Mouse (Mus musculus) heart, adult 11 months (tissue): ENCODE data around the gene Eif5a.

ENCODE experiments used
- DNase-seq: peaks from one replicate; pipeline ENCODE4 v3.0.0; 2022

Eif5a gene

DNA sequence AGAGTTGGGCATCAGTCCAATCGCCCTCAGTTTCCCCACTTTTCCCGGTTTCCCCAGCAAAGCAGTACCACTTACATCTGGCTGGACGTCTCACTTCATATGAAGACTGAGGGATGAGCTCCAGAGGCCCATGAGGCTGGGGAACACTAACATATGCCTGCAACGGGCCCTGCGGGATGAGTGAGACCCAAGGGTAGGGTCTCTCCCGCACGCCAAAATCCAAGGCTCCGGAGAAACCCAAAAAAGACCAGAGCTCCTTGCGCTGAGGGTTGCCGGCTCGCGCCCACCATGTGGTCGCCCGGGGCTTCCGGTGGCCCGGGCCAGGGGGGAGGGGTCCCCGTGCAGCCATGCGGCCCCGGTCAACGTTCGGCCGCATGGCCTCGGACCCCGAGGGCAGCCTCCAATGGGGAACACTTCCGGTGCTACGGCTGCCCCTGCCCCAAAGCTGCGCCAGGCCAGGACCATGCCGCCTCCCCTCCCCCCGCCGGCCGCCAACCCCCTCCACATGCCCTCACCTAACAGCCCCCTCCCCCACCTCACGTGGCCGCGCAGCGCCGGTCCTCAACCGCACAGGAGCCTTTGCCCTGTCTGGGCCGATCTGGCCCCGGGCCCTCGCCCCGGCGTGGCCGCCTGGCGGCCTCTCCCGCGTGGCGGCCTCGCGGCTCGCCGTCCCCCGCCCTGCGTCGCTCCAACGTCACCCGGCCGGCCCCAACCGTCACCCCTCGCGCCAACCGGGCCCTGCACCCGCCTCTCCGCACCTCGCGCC, 1.3 kb downstream of the Eif5a start:
- peak; percentile 98 for DNase-seq

DNA sequence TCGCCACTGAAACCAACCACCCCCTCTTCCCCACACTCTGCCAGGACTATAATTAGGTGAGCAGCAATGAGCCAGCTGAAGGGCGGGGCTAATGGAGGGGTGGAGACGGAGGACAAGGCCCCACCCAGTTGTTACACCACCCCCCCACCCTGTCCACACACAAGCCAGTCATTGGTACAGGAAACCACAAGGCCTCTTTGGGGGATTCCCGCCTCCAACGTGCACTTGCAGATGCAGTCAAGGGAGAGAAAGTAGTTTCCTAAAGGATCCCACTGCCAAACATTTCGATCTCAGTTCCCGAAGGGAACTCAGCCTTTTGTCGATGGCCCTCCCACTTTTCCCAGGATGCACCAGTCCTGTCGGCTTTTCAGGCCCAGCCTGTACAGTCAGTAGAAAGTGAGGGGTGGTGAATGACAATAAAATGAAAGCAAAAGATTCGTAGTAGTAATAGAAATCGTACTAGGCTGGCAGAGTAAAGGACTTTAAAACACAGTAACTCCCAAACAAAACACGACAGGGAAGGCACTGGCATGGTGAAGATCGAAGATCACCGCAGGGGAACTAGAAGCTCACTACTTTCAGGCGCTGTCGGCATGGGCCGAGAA, 2.0 kb downstream of the Eif5a start:
- peak; percentile 99 for DNase-seq

DNA sequence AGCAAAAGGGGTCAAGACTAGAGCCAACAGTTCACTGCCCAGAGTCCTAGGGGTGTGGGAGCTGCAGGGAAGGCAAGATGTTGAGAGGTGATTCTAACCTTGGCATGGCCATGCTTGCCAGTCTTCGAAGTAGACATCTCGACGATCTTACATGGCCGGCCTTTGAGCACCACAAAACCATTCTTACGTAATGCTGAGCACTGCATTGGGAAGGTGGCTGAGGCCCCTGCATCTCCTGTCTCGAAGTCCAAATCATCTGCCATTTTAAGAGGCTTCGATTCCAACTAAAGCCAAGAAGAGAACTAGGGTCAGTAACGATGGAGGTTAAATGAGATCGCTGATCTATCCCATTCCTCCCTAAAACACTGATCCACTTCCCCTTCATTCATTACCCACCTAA, 2.7 kb downstream of the Eif5a start:
- DNase-seq: peak; percentile 90

DNA sequence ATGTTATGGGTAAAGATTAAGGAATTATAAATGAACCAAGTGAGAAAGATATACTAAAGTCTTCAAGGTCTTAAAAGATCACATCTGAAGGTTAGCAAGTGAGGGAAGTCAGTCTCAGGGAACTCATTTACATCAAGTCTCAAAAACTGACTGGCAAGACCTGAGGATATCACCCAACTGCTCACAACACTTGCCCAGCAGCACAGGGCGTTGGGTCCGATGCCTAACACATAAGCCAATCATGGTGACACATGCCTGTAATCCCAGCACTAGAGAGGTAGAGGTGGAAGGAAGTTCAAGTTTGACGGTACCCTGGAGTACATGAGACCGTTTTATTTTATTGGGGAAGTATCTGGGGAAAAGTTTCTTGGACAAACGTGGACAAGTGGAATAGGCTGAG, 3.6 kb downstream of the Eif5a start:
- DNase-seq: no peak

DNA sequence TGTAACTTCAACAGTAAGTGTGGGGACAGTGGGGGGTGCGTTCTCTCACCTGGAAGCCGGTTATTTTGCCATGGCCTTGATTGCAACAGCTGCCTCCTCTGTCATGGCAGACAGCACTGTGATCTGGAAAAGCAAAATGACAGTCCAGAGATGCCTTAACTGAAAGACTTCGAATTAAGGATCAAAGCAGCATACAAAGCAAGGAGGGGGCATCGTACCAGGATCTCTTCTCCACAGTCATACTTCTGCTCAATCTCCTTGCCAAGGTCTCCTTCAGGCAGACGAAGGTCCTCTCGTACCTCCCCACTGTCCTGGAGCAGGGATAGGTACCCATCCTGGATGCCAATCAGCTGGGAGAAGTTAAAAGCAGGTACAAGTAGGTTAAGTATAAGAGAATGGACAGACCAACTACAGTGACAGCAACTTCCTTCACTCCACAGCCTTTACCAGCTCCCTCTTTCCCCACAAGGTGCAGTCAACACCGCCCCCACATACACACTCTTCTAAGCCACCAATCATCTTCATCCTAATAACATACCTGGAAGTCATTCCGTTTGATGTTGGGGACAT, 4.3 kb downstream of the Eif5a start:
- peak; percentile 76 for DNase-seq

DNA sequence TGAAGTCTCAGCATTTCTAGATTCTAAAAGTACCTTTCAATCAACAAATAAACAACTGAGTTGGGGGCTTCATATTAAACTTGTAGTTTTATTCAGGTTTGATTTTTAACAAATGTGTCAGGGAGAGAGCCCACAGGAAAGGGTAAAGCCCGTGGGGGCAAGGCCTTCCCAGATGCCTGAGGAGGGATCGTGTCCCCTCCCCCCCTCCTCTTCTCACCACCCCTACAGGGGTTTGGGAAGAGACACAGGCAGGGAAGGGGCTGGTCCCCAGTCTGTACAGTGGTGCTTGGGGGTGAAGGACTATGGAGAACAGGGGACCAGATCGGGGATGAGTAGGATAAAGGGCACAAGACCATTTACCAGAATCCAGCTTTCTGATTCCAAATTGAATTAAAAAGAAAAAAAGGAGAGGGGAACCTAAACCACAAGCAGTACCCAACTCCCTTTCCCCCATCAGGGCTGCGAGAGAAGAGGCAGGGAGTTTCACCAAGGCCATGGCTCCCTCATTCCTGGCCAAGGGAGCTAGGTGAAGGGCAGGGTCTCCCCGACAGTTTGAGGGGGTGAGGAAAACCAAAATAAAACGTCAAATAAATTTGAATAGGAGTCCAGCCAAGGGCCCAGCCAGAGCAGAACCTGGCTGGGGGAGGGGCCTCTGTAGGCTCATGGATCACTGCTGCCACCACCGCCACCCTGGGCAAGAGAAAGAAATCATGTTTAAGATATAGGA, 4.9 kb downstream of the Eif5a start:
- peak; percentile 91 for DNase-seq

DNA sequence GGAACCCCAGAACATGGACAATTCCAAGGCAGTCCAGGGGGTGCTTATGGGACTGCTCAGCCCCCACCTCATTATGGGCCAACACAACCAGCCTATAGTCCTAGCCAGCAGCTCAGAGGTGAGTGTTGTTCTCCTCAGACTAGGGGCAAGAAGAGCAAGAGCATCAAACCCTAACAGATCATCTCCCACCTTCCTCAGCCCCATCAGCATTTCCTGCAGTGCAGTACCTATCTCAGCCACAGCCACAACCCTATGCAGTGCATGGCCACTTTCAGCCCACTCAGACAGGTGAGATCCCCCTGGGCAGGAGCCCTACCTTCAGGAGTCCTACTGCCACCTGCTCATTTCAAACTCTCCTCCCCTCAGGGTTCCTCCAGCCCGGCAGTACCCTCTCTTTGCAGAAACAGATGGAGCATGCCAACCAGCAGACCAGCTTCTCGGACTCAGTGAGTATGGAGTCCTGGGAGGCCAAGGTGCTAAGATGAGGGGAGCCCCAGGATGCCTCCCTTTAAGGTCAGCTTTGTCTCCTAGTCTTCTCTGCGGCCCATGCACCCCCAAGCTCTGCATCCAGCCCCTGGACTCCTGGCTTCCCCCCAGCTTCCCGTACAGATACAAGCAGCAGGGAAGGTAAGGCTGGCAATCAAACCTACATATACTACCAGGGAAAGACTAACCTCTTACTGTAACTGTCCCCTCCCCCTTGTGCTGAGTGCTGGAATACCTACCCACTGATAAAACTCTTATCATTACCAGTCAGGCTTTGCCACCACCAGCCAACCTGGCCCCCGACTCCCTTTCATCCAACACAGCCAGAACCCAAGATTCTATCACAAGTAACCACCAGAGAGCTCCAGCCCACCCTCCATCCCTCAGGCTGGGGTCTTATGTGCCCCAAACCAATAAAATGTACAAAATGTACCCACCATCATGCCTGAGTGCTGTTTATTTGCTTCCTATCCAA, 5.8 kb downstream of the Eif5a start:
- DNase-seq: peak; percentile 90

DNA sequence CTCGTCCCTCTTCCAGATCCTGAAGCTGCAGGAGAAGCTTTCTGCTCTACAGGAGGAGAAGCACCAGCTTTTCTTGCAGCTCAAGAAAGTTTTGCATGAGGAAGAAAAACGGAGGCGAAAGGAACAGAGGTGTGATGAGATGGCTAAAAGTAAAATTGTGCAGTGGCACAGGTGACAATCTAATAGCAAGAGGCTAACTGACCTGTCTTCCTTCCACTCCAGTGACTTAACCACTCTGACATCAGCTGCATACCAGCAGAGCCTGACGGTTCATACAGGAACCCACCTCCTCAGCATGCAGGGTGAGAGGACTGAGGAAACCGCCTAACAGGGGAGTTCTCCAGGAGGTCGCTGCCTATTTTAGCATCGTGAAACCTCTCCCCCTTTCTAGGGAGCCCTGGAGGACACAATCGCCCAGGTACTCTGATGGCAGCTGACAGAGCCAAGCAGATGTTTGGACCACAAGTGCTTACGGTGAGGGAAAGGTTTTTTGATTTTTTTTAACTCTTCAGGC, 6.8 kb downstream of the Eif5a start:
- no peak for DNase-seq

DNA sequence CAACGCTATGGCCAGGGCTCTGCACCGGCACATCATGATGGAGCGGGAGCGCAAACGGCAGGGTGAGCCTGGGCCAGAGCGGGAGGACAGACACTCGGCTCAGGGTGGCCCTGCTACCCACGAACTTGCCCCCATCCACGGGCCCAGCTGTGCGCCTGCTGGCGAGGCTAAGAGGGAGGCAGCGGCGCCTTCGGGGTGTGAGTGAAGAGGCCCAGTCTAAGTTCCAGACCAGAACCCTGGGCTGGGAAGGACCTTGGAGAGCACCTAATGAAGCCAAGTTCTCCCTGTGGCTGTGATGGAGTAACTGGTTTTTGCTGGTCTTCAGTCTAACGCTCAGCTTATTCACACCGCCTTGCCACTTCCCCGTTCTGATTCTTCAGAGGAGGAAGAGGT, 7.4 kb downstream of the Eif5a start:
- DNase-seq: no peak

DNA sequence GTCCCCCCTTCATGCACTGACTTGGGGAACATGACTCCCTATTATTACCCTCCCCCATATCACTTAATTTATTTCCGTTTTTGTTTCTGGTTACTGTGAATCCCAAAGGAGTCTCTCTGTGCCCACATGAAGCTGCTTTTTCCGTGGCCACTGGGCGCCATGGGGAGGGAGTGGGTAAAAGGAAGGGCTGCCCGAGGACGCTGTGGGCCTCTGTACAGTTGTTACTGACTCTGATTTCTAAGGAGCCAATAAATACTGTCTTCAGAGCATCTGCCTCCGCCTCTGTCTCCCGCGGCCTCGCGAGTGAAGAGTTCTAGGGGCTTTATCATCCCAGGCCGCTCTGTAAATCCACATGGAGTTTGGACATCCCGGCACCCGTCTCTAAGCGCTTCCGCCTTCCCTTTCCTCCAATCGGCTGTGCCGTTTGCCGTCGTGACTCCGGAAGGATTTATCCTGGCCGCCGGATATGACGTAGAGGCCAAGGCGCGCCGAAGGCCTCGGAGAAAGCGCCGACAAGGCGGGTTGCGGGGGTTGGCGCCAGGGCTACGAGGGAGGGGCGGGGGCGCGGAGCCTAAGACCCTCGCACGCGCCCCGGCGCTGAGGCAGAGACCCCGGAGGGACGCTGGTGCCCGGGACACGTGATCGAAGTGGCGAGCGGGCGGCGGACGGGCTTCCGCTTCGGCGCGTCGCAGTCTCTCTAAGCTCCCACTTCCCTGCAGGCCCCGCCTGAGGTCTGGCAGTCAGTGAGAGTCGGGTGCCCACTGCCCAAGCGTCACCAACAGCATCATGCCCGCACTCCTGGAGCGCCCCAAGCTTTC, 8.0 kb downstream of the Eif5a start, which contains the start of gene Gps2:
Gps2 (plus strand) TSS at position 335 of the 818 bp plus-strand sequence.
- peak; percentile 99 for DNase-seq

DNA sequence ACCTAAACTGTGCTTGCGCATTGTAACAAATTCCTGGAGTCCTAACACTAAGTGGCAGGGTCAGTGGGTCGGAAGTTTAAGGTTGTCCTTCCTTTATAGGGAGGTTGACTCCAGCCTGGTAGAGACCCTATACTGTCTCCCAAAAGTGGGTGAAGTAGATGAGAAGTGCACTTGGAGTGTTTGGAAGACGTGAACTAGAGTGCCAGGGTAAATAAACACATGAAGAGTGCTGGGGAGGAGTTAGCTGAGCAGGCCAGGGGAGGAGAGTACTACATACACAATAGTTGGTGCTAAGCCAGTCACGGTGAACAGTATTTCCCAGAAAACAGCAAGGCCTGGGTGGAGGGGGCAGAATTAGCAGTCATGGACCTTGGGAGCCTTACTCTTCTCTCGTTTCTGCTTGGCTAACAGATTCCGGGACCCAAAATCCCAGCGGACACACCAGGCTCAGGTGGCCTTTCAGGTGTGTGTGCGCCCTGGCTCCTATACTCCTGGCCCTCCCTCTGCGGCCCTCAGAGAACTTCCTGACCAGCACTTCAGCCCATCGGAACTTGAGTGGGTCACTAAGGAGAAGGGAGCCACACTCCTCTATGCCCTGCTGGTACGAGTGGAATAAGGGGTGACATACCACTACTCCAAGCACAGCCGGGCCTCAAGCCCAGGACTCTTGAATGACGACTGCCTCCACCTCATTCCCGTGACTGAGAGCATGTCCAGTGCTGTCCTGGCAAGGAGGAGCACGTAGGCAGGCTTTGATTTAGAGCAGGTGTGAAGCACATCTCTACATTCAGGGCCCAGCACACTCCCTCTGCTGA, 8.8 kb downstream of the Eif5a start:
- DNase-seq: peak; percentile 93

DNA sequence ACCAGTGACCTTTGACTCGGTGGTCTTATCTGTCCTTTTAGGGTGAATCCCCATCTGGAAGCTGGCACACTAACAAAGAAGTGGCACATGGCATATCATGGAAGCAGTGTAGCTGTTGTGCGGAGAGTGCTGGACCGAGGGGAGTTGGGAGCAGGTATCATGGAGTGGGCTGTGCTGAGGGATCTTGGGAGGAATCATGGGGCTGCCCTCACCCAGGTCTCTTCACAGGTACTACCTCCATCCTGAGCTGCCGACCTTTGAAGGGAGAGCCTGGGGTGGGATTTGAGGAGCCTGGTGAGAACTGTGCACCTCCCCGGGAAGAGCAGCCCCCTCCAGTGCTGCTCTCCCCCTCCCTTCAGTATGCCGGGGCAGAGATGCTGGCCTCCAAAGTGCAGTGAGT, 10.1 kb downstream of the Eif5a start:
- DNase-seq: peak; percentile 90

DNA sequence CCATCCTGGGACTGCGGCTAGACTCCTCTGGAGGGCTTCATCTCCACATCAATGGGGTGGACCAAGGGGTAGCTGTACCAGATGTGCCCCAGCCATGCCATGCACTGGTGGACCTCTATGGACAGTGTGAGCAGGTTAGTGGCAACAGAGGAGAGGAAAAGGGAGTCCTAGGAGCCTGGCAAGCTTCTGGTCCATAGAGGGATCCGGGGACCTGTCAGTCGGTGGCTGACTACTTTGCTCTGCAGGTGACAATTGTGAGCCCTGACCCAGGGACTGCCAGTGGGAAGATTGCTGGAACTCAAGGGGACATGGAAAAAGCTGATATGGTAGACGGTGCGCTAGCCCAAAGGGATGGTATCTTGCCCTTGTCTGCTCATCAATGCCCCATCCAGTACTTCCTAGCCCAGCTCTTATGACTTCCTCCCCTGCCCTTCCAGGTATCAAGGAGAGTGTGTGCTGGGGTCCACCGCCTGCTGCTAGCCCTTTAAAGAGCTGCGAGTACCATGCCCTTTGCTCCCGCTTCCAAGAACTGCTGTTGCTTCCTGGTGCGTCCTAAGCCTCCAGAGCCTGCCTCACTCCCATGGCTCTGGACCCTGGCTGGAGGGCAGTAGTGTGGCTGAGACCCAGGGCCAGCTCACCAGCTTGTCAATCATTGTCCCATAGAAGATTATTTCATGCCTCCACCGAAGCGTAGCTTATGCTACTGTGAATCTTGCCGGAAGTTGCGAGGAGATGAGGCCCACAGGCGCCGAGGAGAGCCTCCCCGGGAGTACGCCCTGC, 10.8 kb downstream of the Eif5a start:
- DNase-seq: peak; percentile 87

DNA sequence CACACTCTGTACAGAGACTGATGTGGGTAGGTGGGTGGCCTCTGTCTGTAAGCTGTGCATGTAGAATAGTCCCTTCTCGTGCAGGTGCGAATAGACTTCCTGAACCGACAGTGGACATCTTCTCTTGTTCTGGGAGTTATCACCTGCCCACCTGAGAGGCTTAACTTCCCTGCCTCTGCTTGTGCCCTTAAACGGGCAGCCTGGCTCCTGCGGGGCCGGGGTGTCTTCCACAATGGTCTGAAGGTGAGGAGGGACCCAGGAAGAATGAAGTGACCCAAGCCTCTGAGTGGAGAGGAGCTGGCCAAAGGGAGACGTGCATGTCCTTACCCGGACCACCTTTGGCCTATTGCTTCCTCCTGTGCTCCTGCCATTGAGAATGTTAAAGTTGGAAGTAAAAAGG, 11.6 kb downstream of the Eif5a start:
- DNase-seq: peak; percentile 89

DNA sequence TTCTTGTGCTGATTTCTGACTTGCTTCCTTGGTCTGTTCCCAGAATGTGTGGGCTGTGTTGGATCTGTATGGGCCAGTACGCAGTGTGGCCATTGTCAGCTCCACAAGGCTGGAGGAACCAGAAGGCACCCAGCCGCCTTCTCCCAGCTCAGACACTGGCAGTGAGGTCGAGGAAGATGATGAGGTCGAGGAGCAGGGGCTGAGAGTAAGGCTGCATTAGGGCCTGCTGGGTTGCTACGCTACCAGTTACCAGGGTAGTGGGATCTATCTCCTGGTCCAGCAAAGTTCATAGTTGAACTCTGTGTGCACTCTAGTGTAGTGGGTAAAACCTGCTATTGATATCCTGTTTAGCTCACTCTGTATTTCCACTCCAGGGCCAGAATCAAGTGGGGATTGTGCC, 12.6 kb downstream of the Eif5a start:
- DNase-seq: peak; percentile 87

DNA sequence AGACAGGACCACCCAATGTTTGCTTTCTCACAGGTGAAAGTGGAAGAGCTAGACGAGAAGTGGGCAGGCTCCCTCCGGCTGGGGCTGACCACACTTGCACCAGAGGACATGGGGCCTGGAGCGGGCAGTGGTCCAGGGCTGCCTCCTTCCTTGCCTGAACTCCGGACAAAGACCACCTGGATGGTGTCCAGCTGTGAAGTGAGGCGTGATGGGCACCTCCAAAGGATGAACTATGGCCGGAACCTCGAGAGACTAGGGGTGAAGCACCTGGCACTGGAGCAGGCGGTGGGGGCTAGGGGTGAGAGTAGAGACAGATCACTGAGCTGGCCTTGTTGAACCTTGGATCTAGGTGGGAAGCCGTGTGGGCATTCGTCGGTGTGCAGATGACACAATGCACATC, 13.1 kb downstream of the Eif5a start:
- DNase-seq: peak; percentile 87

DNA sequence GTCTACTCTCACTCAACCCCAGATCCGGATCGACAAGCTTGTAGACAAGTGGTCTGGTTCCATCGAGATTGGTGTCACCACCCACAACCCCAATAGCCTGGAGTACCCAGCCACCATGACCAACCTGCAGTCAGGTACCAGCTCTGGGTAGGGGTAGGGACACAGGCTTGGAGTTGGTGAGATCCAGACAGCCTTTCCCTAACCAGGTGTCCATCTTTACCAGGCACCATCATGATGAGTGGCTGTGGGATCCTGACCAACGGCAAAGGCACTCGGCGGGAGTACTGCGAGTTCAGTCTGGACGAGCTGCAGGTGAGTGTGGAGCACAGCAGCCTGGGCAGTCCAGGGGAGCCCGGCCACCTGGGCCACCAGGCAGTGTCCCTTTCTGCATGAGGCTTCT, 17.4 kb downstream of the Eif5a start:
- DNase-seq: peak; percentile 91

DNA sequence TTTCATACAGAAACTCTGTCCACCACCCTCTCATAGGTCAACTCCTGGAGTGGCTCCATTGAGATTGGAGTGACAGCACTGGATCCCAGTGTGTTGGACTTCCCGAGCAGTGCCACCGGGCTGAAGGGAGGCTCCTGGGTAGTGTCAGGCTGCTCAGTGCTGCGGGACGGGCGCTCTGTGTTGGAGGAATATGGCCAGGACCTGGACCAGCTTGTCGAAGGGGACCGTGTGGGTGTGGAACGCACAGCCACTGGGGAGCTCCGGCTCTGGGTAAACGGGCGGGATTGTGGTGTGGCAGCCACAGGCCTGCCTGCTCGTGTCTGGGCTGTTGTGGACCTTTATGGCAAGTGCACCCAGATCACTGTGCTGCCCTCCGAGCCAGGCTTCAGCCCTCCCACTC, 18.8 kb downstream of the Eif5a start:
- DNase-seq: peak; percentile 94

DNA sequence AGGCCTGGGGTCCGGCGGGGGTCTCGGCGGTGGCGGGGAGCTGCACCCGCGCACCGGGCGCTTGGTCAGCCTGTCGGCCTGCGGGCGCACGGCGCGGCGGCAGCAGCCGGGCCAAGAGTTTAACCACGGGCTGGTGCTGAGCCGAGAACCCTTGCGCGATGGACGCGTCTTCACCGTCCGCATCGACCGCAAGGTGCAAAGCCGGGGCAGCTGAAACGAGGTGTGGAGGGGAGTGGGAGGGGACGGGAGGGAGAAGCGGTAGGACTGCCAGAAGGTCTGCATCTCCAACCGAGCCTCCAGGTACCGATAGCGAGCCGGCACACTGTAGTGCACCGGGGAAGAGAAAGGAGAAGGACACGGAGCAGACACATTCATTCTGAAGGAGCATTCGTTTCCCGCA, 19.8 kb downstream of the Eif5a start:
- no peak for DNase-seq
